Mouse (Mus musculus) embryo, embryonic 11.5 days (tissue): ENCODE data around the gene Stard7.
"Not testable (repeated sequence)": the region's sequence is repeated elsewhere in the genome, so short reads cannot be mapped to it uniquely, and the experiment has no call there.

Experiments
- DNase-seq: peaks from one replicate; pipeline ENCODE4 v3.0.0-alpha.2; 2012; ENCODE audit warnings: low read depth, low spot score

The Stard7 gene

GRCm38 (mm10) chr2:127274590-127274989, 4.6 kb downstream of the Stard7 start:
- no peak for DNase-seq

GRCm38 (mm10) chr2:127275551-127276320, 5.7 kb downstream of the Stard7 start:
- no peak for DNase-seq

GRCm38 (mm10) chr2:127278162-127278561, 8.1 kb downstream of the Stard7 start:
- DNase-seq, result no peak

- no peak for DNase-seq
Observed at GRCm38 (mm10) chr2:127292250-127292649, 22.2 kb downstream of the Stard7 start.

GRCm38 (mm10) chr2:127297001-127297805, 27.2 kb downstream of the Stard7 start:
- no peak for DNase-seq

GRCm38 (mm10) chr2:127298056-127298455, 28.0 kb downstream of the Stard7 start:
- DNase-seq, result no peak

GRCm38 (mm10) chr2:127300701-127301100, 30.7 kb downstream of the Stard7 start:
- no peak for DNase-seq

- no peak for DNase-seq
Observed at GRCm38 (mm10) chr2:127301883-127302282, 31.9 kb downstream of the Stard7 start.

- not testable (repeated sequence) for DNase-seq
Observed at GRCm38 (mm10) chr2:127304192-127304591, 34.2 kb downstream of the Stard7 start.

- DNase-seq, result no peak
Observed at GRCm38 (mm10) chr2:127304609-127305210, 34.7 kb downstream of the Stard7 start.

- no peak for DNase-seq
Observed at GRCm38 (mm10) chr2:127306123-127306522, 36.1 kb downstream of the Stard7 start.

- DNase-seq, result no peak
Observed at GRCm38 (mm10) chr2:127307179-127307578, 37.2 kb downstream of the Stard7 start.

GRCm38 (mm10) chr2:127308660-127309059, 38.6 kb downstream of the Stard7 start:
- DNase-seq, result no peak

GRCm38 (mm10) chr2:127310246-127310645, 40.2 kb downstream of the Stard7 start:
- DNase-seq, result no peak

GRCm38 (mm10) chr2:127310685-127311084, 40.7 kb downstream of the Stard7 start:
- no peak for DNase-seq

- DNase-seq, result no peak
Observed at GRCm38 (mm10) chr2:127311193-127311592, 41.2 kb downstream of the Stard7 start.

- no peak for DNase-seq
Observed at GRCm38 (mm10) chr2:127312801-127313200, 42.8 kb downstream of the Stard7 start.

- DNase-seq, result no peak
Observed at GRCm38 (mm10) chr2:127313878-127314277, 43.9 kb downstream of the Stard7 start.

GRCm38 (mm10) chr2:127314467-127315154, 44.6 kb downstream of the Stard7 start:
- DNase-seq, result no peak

GRCm38 (mm10) chr2:127315155-127315470, 45.1 kb downstream of the Stard7 start:
- no peak for DNase-seq

GRCm38 (mm10) chr2:127316431-127316830, 46.4 kb downstream of the Stard7 start:
- no peak for DNase-seq

- DNase-seq, result no peak
Observed at GRCm38 (mm10) chr2:127318136-127318535, 48.1 kb downstream of the Stard7 start.
